Mouse (Mus musculus): Measurements from ENCODE around the gene Dtx2.

DNA sequence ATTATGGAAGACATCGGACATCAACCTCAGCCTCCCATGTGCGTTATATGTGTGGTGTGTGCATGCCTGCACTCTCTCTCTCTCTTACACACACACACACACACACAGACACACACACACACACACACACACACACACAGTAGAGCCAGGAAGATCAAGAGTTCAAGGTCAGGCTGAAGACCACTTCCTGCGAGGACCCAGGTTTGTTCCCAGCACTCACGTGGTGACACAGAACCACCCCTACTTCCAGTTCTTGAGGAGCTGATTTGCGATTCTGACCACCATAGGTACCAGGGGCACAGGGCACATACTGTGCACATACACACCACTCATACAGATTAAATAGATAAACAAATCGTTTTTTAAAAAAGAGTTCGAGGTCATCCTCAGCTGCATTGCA, 22.7 kb upstream of the Dtx2 start:
- TF ChIP-seq CTCF (IDR thresholded peaks at IDR 0.05; ENCODE audit: borderline replicate concordance, control insufficient read depth, extremely low read depth, insufficient read depth, low read length, poor library complexity) (no peak), POLR2A (IDR thresholded peaks at IDR 0.05; ENCODE audit: control insufficient read depth, extremely low read depth, insufficient read depth, low read length, poor library complexity) (no peak)
